Mouse (Mus musculus): ENCODE measurements around the gene Crip1.

- TF ChIP-seq ZC3H11A (IDR thresholded peaks at IDR 0.05; ENCODE audit: borderline replicate concordance, low read depth, low read length) (no peak), HCFC1 (IDR thresholded peaks at IDR 0.05; ENCODE audit: borderline replicate concordance, insufficient read depth, low read length) (no peak)
Observed at GRCm38 (mm10) chr12:113150591-113150990, 4.5 kb downstream of the Crip1 start.

Measured in ES-E14 (cell line).